Mouse (Mus musculus): ENCODE measurements at regions not wholly inside any gene's neighbourhood (a gene's known extent, or its start where the extent isn't known, plus 50 kb on each side); places are given as distances from the start of the nearest gene placed in this dataset.

GRCm38 (mm10) chr5:37890641-37891040 is 66.3 kb upstream of the Msx1 start:
- DNase-seq (ENCODE audit: low spot score in 2 of 2) = no peak
- Histone ChIP-seq H3K4me3 (no peak overlapping the region), H3K27ac (no peak overlapping the region)
- no peak for TF ChIP-seq CTCF (conservative IDR thresholded peaks at IDR 0.05)

DNA sequence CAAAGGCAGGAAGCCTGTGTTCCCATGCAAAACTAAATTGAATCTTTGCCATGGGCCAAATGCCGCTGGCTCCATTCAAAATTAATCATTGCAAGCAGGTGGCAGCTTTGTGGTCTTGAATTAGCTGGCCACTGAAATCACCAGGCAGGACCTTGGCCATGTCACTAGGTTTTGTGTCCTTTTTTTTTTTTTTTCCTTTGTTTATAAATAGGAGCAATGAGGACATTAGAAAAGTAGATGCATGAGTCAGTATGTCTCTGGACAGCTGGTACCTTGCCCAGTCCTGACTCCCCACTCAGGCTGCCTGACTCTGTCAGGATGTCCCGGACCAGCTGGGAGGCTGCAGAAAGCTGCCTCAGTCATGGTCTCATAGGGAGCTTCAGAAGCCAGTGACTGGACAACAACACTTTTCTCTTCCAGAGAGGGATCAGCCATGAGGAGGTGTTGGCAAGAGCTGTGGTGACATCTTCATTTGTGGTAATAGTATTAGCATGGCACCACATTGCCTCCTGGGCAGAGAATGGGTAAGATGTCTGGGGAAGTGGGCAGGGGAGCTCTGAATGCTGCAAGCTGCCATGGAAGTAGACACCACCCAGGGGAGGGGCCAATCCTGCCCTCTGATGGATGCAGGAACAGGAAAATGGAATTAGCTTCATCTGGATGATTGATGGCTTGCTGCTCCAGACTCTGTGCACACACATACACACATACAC is 55.4 kb upstream of the Msx1 start:
- no peak for TF ChIP-seq CTCF (conservative IDR thresholded peaks at IDR 0.05)
- Histone ChIP-seq H3K27ac (no peak overlapping the region), H3K4me3 (no peak overlapping the region)
- DNase-seq (ENCODE audit: low spot score in 2 of 2) = no peak

DNA sequence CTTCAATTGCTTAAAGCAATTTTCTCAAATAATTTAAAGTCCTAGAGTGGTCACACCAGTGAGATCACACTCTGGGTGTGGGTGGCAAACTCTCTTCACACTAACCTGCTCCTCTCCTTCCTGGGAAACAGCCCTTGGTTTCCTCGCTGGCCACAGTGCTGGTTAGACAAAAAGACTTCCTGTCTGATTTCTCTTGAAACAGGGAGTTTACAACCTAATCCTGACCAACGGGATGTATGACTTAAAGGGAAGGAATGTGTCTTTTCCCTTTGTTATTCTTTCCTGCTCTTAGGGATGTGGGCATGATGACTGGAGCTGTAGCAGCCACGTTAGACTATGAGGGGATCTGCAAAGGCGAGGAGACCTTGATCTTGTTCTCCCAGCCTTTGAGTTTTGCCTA is 51.9 kb upstream of the Msx1 start:
- Histone ChIP-seq H3K27ac (no peak overlapping the region), H3K4me3 (no peak overlapping the region)
- TF ChIP-seq CTCF (conservative IDR thresholded peaks at IDR 0.05) = no peak
- DNase-seq (ENCODE audit: low spot score in 2 of 2) = no peak

DNA sequence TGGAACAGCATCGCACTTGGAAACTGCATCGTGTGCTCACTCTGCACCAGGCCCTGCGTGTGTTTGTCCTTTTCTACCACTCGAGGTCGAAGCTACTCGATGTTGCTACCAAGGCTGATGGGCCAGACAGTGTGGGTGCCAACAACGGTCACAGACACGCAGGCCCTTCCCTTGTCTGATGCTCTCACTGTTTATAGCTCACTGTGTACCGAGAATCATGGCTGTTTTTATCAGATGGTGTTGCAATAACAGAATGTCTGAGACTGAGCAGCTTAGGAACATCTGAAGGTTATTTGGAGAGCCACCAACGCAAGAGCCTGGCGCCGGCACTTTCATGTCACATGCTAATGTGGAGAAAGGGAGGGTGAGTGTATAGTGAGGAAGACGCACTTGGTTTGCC is 51.1 kb upstream of the Msx1 start:
- H3K4me3 ChIP-seq = no peak overlapping the region
- no peak overlapping the region for H3K27ac ChIP-seq
- no peak for TF ChIP-seq CTCF (conservative IDR thresholded peaks at IDR 0.05)
- DNase-seq (ENCODE audit: low spot score in 2 of 2) = peak; percentile 22 to 26

DNA sequence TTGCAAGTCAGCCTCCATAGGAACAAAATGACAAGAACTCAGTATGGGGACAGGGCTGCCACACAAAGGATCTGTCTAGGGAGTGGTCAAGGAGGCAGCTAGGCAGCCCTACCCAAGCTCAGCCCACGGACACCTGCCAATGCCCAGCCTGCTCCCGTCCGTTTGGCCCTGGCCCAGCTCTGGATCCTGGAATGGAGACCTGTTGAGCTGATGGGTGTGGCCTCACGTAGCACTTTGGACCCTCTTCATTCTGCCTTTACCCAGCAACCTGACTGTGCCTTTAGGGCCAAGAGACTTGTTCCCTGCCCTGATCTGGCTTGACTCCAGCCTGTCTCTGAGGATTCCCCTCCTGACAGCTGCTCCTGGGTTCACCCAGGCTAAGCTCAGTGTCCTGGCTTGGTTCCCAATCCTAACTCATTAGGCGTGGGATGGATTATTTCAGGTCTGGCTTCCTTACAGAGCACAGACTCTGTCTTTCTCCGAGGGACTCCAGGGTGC is 50.5 kb upstream of the Msx1 start:
- no peak for TF ChIP-seq CTCF (conservative IDR thresholded peaks at IDR 0.05)
- H3K27ac ChIP-seq = no peak overlapping the region
- no peak overlapping the region for H3K4me3 ChIP-seq
- peak; percentile 5 to 44 for DNase-seq (ENCODE audit: low spot score in 2 of 2)

All from layer of hippocampus, adult 2 months (tissue).